Mouse (Mus musculus): ENCODE measurements at regions not wholly inside any gene's neighbourhood (a gene's known extent, or its start where the extent isn't known, plus 50 kb on each side); places are given as distances from the start of the nearest gene placed in this dataset.

- TF ChIP-seq EP300 (optimal IDR thresholded peaks at IDR 0.05) (no peak), CTCF (IDR thresholded peaks at IDR 0.05; ENCODE audit: low read depth) (no peak)
- ATAC-seq (ENCODE audit: low FRiP score, low TSS enrichment) = no peak
- no peak for DNase-seq (ENCODE audit: low spot score)
Observed at GRCm38 (mm10) chr13:114613909-114614308, 155.2 kb upstream of the Fst start.

GRCm38 (mm10) chr13:114619416-114619815, 160.7 kb upstream of the Fst start:
- no peaks in the 10 kb centered on the region for H3K27me3 ChIP-seq (ENCODE audit: control insufficient read depth, insufficient read depth, low read length)
- no peak for DNase-seq (ENCODE audit: low spot score)
- no peaks in the 10 kb centered on the region for H3K4me1 ChIP-seq (replicated peaks; ENCODE audit: control insufficient read depth, insufficient read depth)
- no peak overlapping the region for H3K4me2 ChIP-seq (replicated peaks; ENCODE audit: low read depth)
- ATAC-seq (ENCODE audit: low FRiP score, low TSS enrichment) = no peak
- 78% methylated on average over 4 of the region's 4 CpGs for WGBS
- H3K27ac ChIP-seq (replicated peaks) = no peak overlapping the region
- H3K9ac ChIP-seq (ENCODE audit: low read length) = no peak overlapping the region
- no peaks in the 10 kb centered on the region for H3K9me3 ChIP-seq (ENCODE audit: control insufficient read depth, low read length)
- H3K4me3 ChIP-seq (ENCODE audit: low read depth, low read length) = no peak overlapping the region
- TF ChIP-seq CTCF (IDR thresholded peaks at IDR 0.05; ENCODE audit: low read depth) (no peak), EP300 (optimal IDR thresholded peaks at IDR 0.05) (no peak)
- no peaks in the 10 kb centered on the region for H3K36me3 ChIP-seq (ENCODE audit: control insufficient read depth, insufficient read depth, low read length)

More at GRCm38 (mm10) chr13:114613909-114614308, 155.2 kb upstream of the Fst start:
- Histone ChIP-seq H3K9me3 (ENCODE audit: control insufficient read depth, low read length) (no peaks in the 10 kb centered on the region), H3K36me3 (ENCODE audit: control insufficient read depth, insufficient read depth, low read length) (no peaks in the 10 kb centered on the region), H3K9ac (ENCODE audit: low read length) (no peak overlapping the region), H3K27ac (replicated peaks) (no peak overlapping the region), H3K4me3 (ENCODE audit: low read depth, low read length) (no peak overlapping the region), H3K27me3 (ENCODE audit: control insufficient read depth, insufficient read depth, low read length) (no peaks in the 10 kb centered on the region), H3K4me2 (replicated peaks; ENCODE audit: low read depth) (no peak overlapping the region), H3K4me1 (replicated peaks; ENCODE audit: control insufficient read depth, insufficient read depth) (no peaks in the 10 kb centered on the region)
- WGBS = 88% methylated on average over 1 of the region's 1 CpGs

GRCm38 (mm10) chr13:114636731-114637130, 178.0 kb upstream of the Fst start:
- TF ChIP-seq EP300 (optimal IDR thresholded peaks at IDR 0.05) = no peak
- no peak for TF ChIP-seq CTCF (IDR thresholded peaks at IDR 0.05; ENCODE audit: low read depth)
- no peak overlapping the region for H3K4me3 ChIP-seq (ENCODE audit: low read depth, low read length)
- no peak overlapping the region for H3K9ac ChIP-seq (ENCODE audit: low read length)
- no peaks in the 10 kb centered on the region for H3K4me1 ChIP-seq (replicated peaks; ENCODE audit: control insufficient read depth, insufficient read depth)
- DNase-seq (ENCODE audit: low spot score) (no peak), ATAC-seq (ENCODE audit: low FRiP score, low TSS enrichment) (no peak)
- H3K27me3 ChIP-seq (ENCODE audit: control insufficient read depth, insufficient read depth, low read length) = no peaks in the 10 kb centered on the region
- H3K36me3 ChIP-seq (ENCODE audit: control insufficient read depth, insufficient read depth, low read length) = no peaks in the 10 kb centered on the region
- no peak overlapping the region for H3K27ac ChIP-seq (replicated peaks)
- H3K4me2 ChIP-seq (replicated peaks; ENCODE audit: low read depth) = no peak overlapping the region
- 76% methylated on average over 4 of the region's 4 CpGs for WGBS
- H3K9me3 ChIP-seq (ENCODE audit: control insufficient read depth, low read length) = no peaks in the 10 kb centered on the region

- WGBS = 71% methylated on average over 2 of the region's 2 CpGs
- TF ChIP-seq CTCF (IDR thresholded peaks at IDR 0.05; ENCODE audit: low read depth) (no peak), EP300 (optimal IDR thresholded peaks at IDR 0.05) (no peak)
Observed at GRCm38 (mm10) chr13:114639531-114639930, 178.5 kb upstream of the Mocs2 start.

GRCm38 (mm10) chr13:114641688-114642390, 176.2 kb upstream of the Mocs2 start:
- DNase-seq (ENCODE audit: low spot score) (no peak), ATAC-seq (ENCODE audit: low FRiP score, low TSS enrichment) (no peak)
- Histone ChIP-seq H3K4me2 (replicated peaks; ENCODE audit: low read depth) (no peak overlapping the region), H3K27me3 (ENCODE audit: control insufficient read depth, insufficient read depth, low read length) (no peaks in the 10 kb centered on the region), H3K4me3 (ENCODE audit: low read depth, low read length) (no peak overlapping the region), H3K9ac (ENCODE audit: low read length) (no peak overlapping the region), H3K27ac (replicated peaks) (no peak overlapping the region), H3K36me3 (ENCODE audit: control insufficient read depth, insufficient read depth, low read length) (no peaks in the 10 kb centered on the region), H3K4me1 (replicated peaks; ENCODE audit: control insufficient read depth, insufficient read depth) (no peaks in the 10 kb centered on the region), H3K9me3 (ENCODE audit: control insufficient read depth, low read length) (no peaks in the 10 kb centered on the region)
- TF ChIP-seq CTCF (IDR thresholded peaks at IDR 0.05; ENCODE audit: low read depth) (no peak), EP300 (optimal IDR thresholded peaks at IDR 0.05) (no peak)
- WGBS = 76% methylated on average over 9 of the region's 9 CpGs

More at GRCm38 (mm10) chr13:114639531-114639930, 178.5 kb upstream of the Mocs2 start:
- Histone ChIP-seq H3K4me3 (ENCODE audit: low read depth, low read length) (no peak overlapping the region), H3K27me3 (ENCODE audit: control insufficient read depth, insufficient read depth, low read length) (no peaks in the 10 kb centered on the region), H3K4me2 (replicated peaks; ENCODE audit: low read depth) (no peak overlapping the region), H3K9me3 (ENCODE audit: control insufficient read depth, low read length) (no peaks in the 10 kb centered on the region), H3K36me3 (ENCODE audit: control insufficient read depth, insufficient read depth, low read length) (no peaks in the 10 kb centered on the region), H3K4me1 (replicated peaks; ENCODE audit: control insufficient read depth, insufficient read depth) (no peaks in the 10 kb centered on the region), H3K9ac (ENCODE audit: low read length) (no peak overlapping the region), H3K27ac (replicated peaks) (no peak overlapping the region)
- no peak for ATAC-seq (ENCODE audit: low FRiP score, low TSS enrichment)
- DNase-seq (ENCODE audit: low spot score) = no peak

- no peak overlapping the region for H3K27ac ChIP-seq (replicated peaks)
- H3K27me3 ChIP-seq (ENCODE audit: control insufficient read depth, insufficient read depth, low read length) = no peaks in the 10 kb centered on the region
- H3K9me3 ChIP-seq (ENCODE audit: control insufficient read depth, low read length) = no peaks in the 10 kb centered on the region
- H3K4me1 ChIP-seq (replicated peaks; ENCODE audit: control insufficient read depth, insufficient read depth) = no peaks in the 10 kb centered on the region
- DNase-seq (ENCODE audit: low spot score) (no peak), ATAC-seq (ENCODE audit: low FRiP score, low TSS enrichment) (no peak)
- TF ChIP-seq EP300 (optimal IDR thresholded peaks at IDR 0.05) = no peak
- TF ChIP-seq CTCF (IDR thresholded peaks at IDR 0.05; ENCODE audit: low read depth) = no peak
- H3K9ac ChIP-seq (ENCODE audit: low read length) = no peak overlapping the region
- H3K4me2 ChIP-seq (replicated peaks; ENCODE audit: low read depth) = no peak overlapping the region
- H3K36me3 ChIP-seq (ENCODE audit: control insufficient read depth, insufficient read depth, low read length) = no peaks in the 10 kb centered on the region
- 69% methylated on average over 3 of the region's 3 CpGs for WGBS
- H3K4me3 ChIP-seq (ENCODE audit: low read depth, low read length) = no peak overlapping the region
Observed at GRCm38 (mm10) chr13:114642901-114643491, 175.0 kb upstream of the Mocs2 start.
